Mouse (Mus musculus): ENCODE measurements around the gene Sgpl1.

Sgpl1 gene

GRCm38 (mm10) chr10:61147157-61148040 is at the start of gene Sgpl1:
TSS of gene Sgpl1 (minus strand) at chr10:61147703.
- peak; percentile 92 to 93 for DNase-seq (ENCODE audit: low spot score in 2 of 2)

GRCm38 (mm10) chr10:61195718-61196291 is 48.3 kb upstream of the Sgpl1 start:
- DNase-seq (ENCODE audit: low spot score in 2 of 2): no peak

GRCm38 (mm10) chr10:61195216-61195615 is 47.7 kb upstream of the Sgpl1 start:
- no peak for DNase-seq (ENCODE audit: low spot score in 2 of 2)

DNA sequence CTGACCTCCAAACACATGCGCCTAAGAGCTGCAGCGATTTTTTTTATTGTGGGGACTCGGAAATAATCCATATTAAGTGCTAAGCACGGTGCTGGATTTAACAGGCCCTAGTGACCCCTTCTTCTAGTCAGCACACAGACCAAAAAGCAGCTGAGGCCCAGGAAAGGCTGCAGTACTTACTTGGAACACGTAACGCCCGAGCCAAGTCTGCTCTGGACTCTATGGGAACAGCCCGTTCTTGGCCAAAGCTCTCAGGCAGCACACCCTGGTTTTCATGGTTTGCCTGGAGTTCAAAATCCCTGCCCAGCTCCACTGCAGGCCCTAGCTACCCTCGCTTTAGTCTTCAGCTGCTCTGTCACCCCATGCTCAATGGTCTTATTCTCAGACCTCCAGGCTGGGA is 47.1 kb upstream of the Sgpl1 start:
- DNase-seq (ENCODE audit: low spot score in 2 of 2): no peak

GRCm38 (mm10) chr10:61188010-61188409 is 40.5 kb upstream of the Sgpl1 start:
- no peak for DNase-seq (ENCODE audit: low spot score in 2 of 2)

- no peak for DNase-seq (ENCODE audit: low spot score in 2 of 2)
These were observed 39.5 kb upstream of the Sgpl1 start for GRCm38 (mm10) chr10:61187001-61187400.

DNA sequence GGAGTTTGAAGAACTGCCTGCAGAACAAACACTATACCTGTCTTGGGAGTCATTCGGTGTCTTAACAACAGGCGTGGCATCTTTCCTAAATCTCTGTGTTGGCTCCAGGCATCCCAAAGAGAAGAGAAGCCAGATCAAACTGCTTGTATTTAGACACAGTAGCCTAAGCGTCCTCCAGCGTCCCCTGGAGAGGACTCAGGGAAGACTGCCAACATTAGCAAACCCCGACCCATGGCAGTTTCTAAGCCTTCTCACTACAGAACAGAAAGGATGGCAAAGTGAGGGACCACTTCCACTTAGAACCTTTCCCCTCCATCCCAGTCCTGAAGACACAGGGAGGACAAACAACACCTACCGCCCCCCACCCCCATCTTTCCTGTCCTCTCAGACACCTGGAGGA is 32.4 kb upstream of the Sgpl1 start:
- DNase-seq (ENCODE audit: low spot score in 2 of 2): no peak

DNA sequence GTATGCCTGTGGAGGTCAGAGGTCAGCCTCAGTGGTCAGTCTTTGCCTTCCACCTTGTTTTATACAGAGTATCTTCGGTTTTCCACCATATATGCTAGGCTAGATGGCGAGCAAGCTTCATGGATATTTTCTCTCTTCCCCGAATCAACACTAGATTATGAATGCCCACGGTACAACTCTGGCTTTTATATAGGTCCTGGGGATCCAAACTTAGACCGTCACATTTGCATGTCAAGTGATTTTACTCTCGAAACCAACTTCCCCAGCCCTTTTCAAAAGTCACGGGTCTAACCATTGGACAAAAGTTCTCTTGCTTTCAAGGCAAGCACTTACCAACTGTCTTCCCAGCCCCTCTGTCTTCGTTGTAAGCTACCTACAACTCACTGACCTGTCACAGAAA is 31.2 kb upstream of the Sgpl1 start:
- DNase-seq (ENCODE audit: low spot score in 2 of 2): no peak

DNA sequence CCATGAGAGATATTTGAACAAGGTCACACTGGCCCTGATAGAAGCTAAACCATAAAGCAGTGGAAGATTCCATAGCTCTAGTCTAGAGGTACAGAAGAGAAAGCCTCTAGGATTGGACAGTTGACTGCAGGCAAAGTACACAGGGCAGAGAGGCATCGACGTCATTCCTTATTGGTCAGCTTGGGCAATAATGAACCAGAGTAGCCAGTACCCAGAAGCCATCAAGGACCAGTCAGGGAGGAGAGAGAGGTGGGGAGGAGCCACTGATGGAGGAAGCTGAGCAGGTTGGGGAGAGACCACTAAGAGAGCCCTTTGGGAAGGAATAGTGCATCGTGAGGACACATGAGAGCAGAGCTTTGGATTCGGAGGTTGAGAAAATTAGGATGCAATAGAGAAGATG is 30.2 kb upstream of the Sgpl1 start:
- DNase-seq (ENCODE audit: low spot score in 2 of 2): no peak

- DNase-seq (ENCODE audit: low spot score in 2 of 2): no peak
These were observed 28.8 kb upstream of the Sgpl1 start for GRCm38 (mm10) chr10:61176221-61176790.

GRCm38 (mm10) chr10:61175442-61176204 is 28.1 kb upstream of the Sgpl1 start:
- no peak for DNase-seq (ENCODE audit: low spot score in 2 of 2)

GRCm38 (mm10) chr10:61174711-61175441 is 27.4 kb upstream of the Sgpl1 start:
- no peak for DNase-seq (ENCODE audit: low spot score in 2 of 2)

DNA sequence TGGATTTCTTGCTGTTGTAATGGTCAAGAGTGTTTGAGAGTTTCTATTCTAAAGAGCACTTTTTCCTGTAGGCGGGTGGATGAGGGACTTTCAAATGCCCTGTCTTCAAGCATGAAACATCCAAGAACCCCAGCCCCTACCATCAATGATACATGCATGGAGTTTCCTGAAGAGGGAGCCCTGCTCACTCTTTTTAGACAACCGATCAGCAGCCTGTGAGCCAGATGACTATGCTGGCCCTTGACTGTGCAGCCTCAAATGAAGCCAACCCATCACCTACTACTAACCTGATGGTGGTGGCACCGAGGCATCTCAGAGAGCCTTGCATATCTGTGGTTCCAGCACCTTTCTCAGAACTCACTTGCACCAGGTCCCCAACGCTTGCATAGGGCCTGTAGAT is 25.0 kb upstream of the Sgpl1 start:
- no peak for DNase-seq (ENCODE audit: low spot score in 2 of 2)

- no peak for DNase-seq (ENCODE audit: low spot score in 2 of 2)
These were observed 24.2 kb upstream of the Sgpl1 start, which contains the start of gene Tbata for GRCm38 (mm10) chr10:61171654-61172053. TSS of gene Tbata (plus strand) at chr10:61171954.

- DNase-seq (ENCODE audit: low spot score in 2 of 2): no peak
These were observed 20.9 kb upstream of the Sgpl1 start for GRCm38 (mm10) chr10:61168393-61168792.

DNA sequence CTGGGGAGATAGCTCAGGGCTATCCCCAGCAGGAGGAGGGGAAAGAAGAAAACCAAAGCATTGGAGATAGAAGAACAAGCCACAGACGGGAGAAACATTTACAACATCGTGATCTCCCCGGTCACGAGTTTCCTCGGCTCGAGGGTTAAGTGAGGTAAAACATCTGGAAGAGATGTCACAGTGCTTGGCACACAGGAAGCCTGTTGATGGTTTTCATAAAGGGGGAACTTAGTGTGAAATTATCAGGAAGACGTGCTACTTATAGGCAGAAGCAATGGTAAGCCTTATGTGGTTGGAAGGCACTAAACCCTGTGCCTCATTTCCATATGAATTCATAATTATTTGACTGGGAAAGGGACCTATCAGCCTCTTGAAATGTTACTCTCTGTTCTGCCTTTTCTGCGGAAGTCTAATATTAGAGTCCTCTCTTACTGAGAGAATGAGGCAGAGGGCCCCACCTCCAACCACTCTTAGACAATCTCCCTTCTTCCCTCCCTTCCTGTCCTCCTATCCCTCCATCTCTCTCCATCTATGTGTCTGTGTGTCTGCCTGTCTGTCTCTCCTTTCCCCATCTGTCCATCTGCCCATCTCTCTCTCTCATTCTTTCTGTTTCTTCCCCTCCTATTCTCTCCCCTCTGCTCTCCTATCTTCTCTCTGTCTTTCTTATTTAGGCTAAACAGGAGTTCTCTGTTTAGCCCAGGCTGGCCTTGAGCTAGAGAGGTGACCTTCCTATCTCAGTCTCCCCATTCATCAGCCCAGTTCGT is 20.0 kb upstream of the Sgpl1 start:
- no peak for DNase-seq (ENCODE audit: low spot score in 2 of 2)

GRCm38 (mm10) chr10:61162366-61162765 is 14.9 kb upstream of the Sgpl1 start:
- peak in 1 of 2 experiments; percentile 33 for DNase-seq (ENCODE audit: low spot score in 2 of 2)

GRCm38 (mm10) chr10:61160671-61161070 is 13.2 kb upstream of the Sgpl1 start:
- no peak for DNase-seq (ENCODE audit: low spot score in 2 of 2)

- DNase-seq (ENCODE audit: low spot score in 2 of 2): no peak
These were observed 12.6 kb upstream of the Sgpl1 start for GRCm38 (mm10) chr10:61160089-61160488.

DNA sequence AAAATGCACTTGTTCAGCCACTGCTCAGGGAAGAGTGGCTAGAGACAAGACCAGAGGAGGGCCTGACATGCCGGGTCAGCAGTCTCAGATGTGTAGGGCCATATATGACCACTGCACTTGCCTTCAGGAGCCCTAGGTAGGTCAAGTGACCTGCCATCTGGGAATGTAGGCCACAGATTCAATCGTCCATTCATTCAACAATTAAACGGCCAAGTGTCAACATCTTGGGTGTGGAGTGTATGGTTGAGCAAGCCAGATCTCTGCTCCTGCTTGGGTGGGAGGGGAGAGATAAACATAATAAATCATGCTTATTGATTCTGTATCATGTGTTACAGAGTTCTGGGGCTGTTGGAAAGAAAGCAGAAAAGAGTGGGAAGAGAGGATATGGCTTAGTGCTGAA is 11.1 kb upstream of the Sgpl1 start:
- DNase-seq (ENCODE audit: low spot score in 2 of 2): no peak

DNA sequence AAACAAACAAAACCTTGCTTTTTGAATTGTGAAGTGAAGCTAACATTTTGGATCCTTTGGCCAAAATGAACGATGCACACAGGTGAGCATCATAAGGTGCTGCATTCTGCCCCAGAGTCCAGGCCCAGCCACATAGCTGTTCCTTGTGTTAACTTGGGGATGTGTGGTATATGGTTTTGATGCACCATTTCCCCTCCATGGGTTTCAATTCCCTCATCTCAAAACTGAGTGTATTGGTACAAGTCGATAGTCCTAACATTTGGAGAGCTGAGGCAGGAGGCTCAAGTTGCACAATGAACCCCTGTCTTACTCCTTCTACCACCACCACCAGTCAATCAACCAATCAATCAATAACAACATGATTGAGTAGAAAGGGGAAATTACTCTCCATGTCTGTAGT is 8.9 kb upstream of the Sgpl1 start:
- peak in 1 of 2 experiments; percentile 10 for DNase-seq (ENCODE audit: low spot score in 2 of 2)
